Mouse (Mus musculus) spleen, adult 18-20 months (tissue): ENCODE measurements at regions not wholly inside any gene's neighbourhood (a gene's known extent, or its start where the extent isn't known, plus 50 kb on each side); places are given as distances from the start of the nearest gene placed in this dataset.

Experiments
- DNase-seq, 2 experiments: peaks; one replicate each; pipeline ENCODE4 v3.0.0; 2022; ENCODE audit warnings: mixed read lengths in 2 of 2

DNA sequence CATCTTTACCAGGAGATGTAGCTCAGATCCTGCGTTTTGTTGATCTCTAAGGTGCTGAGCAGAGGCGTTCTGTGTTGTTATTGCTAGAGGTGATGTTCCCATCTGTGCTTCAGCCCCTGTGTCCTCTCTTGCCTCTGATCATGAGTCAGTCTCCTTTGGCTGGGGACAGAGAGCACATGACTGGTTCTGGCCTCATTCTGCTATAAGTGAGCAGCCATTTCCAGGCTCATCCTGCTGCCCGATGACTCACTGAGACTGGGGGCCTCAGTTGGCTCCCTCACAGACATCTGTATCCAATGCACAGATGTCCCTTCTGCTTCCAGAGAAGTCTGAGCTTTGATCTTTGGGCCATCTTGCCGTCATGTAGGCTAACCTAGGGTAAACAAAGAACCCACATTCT lies 194.9 kb upstream of the Gm21798 start:
- no peak for DNase-seq

DNA sequence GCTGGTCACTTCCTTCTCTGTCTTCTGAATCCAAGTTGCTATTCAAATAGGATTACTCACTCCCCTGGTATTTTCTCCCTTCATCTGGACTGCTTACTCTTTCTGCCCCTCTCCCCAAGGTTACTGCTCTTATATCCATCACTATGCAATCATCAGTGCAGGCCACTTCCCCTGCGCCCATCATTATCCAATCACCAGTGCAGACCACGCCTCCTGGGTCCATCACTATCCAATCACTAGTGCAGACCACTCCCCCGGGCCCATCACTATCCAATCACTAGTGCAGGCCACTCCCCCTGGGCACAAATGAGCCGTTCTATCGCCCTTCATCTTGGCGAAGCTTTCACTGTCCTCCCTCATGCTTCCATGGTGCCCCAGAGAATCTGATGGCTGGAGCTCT lies 191.1 kb upstream of the Gm21798 start:
- no peak for DNase-seq

- DNase-seq = peak; percentile 15 to 55
Observed at GRCm38 (mm10) chr15:64627258-64627657, 190.2 kb upstream of the Gm21798 start.
